Mouse (Mus musculus): Measurements from ENCODE around the gene Actr6.
"Not testable (repeated sequence)": the region's sequence is repeated elsewhere in the genome, so short reads cannot be mapped to it uniquely, and the experiment has no call there.

The Actr6 gene

DNA sequence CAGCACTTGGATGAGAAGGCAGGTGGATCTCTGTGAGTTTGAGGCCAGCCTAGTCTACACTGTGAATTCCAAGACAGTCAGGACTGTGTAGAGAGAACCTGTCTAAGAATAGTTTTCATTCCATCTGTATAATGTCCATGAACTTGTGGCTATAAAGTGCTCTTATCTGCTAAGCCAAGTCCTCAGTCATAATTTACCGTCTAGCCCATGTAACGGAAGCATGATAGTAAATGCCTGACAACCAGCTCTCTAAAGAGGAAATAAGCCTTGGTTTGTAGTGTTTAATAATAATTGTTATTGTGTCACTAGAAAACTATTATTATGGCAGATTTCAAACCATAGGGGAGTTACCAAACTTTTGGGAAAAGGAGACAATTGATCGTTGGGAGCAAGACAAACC lies 5.8 kb upstream of the Actr6 start:
- DNase-seq = no peak

- DNase-seq = no peak
Measured at GRCm38 (mm10) chr10:89737092-89737491, 5.0 kb upstream of the Actr6 start.

GRCm38 (mm10) chr10:89731341-89731740 lies 754 bp downstream of the Actr6 start:
- no peak for DNase-seq

DNA sequence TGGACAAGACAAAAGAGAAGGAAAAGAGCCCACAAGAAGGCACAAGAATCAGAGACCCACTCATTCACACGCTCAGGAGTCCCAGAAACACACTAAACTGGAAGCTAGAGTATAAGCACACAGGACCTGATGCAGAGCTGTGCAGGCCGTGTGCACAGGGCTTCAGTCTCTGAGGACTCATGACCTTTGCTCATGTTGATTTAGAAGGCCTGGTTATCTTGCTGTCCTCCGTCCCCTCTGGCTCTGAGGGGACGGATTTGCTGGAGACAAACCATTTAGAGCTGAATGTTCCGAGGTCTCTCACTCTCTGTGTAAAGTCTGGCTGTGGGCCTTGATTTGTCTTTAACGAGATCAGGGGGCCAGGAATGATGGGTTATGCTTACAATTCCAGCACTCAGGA lies 1.7 kb downstream of the Actr6 start:
- no peak for DNase-seq

GRCm38 (mm10) chr10:89722247-89723195 lies 9.6 kb downstream of the Actr6 start:
- DNase-seq = no peak

- no peak for DNase-seq
Measured at GRCm38 (mm10) chr10:89720796-89721195, 11.3 kb downstream of the Actr6 start.

DNA sequence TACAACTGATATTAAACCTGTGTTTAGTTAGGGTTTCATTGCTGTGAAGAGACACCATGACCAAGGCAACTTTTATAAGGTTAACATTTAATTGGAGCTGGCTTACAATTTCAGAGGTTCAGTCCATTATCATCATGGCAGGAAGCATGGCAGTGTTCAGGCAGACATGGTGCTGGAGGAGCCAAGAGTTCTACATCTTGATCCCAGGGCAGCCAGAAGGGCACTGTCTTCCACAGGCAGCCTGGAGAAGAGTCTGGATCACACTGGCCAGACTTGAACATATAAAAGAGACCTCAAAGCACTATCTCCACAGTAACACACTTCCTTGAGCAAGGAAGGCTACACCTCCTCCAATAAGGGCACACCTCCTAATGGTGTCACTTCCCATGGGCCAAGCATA lies 11.8 kb downstream of the Actr6 start:
- DNase-seq = no peak

GRCm38 (mm10) chr10:89714910-89715309 lies 17.2 kb downstream of the Actr6 start:
- no peak for DNase-seq

- DNase-seq = no peak
Measured at GRCm38 (mm10) chr10:89708720-89709119, 23.4 kb downstream of the Actr6 start.

GRCm38 (mm10) chr10:89707397-89707796 lies 24.7 kb downstream of the Actr6 start:
- DNase-seq = no peak

DNA sequence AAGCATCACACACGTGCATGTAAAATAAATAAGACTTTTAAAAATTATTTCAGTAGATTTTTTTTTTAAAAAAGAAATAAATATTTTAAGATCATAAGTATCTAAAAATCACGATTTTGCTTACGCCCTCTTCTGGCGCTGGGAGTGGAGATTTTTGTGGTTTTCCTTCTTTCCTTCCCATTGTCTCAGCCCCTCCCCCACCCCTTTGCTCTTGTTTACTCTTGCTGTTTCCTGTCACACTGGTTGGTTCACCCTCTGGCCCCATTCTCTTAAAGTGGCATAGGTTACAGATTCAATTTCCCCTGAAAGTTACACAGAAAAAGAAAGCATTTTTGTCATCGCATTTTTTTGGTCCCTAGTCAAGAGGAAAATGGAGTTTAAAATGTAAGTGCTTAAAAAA lies 29.1 kb downstream of the Actr6 start:
- DNase-seq = peak; percentile 65

DNA sequence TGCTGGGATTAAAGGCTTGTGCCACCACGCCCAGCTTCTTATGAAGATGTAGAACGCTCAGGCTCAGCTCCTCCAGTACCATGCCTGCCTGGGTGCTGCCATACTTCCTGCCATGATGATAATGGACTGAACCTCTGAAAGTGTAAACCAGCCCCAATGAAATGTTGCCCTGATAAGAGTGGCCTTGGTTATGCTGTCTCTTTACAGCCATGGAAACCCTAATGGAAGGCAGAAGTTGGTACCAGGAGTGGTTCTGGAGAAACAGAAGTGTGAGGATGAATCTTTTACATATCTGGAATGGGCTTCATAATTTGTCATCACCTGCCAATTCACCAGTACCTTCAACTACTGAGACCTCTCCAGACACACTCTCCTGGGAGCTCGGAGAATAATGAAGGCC lies 34.1 kb downstream of the Actr6 start:
- no peak for DNase-seq

GRCm38 (mm10) chr10:89696270-89696669 lies 35.8 kb downstream of the Actr6 start:
- not testable (repeated sequence) for DNase-seq

DNA sequence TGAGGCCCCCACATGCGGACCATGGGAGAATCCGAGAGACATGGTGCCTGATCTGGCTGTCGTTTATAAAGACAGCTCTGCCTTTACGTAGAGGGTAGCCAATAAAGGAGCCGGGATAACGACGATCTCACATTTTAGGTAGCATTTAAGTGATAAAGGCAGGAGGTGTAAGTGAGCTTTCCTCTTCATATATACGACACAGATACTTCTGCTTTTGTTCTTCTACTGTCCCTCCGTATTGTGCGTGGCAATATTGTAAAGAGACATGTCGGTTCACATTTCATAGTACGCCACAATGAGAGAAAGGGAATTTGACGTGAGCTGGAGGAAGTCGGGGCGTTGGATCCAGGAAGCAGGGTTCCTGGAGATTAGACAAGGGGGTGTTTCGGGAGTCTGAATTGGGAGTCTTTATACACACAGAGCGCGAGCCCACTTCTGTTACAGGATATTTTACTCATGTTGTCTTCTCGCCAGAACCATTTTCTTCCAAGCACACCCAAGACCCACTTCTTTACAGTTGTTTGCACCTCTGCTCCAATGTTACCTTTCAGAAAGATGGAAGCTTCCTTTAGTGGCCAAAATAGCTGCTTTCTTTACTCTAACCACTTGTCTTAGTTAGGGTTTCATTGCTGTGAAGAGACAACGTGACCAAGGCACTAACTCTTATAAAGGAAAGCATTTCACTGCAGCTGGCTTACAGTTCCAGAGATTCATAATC lies 36.7 kb downstream of the Actr6 start:
- DNase-seq = peak; percentile 12

- no peak for DNase-seq
Measured at GRCm38 (mm10) chr10:89690021-89690420, 42.1 kb downstream of the Actr6 start.

DNA sequence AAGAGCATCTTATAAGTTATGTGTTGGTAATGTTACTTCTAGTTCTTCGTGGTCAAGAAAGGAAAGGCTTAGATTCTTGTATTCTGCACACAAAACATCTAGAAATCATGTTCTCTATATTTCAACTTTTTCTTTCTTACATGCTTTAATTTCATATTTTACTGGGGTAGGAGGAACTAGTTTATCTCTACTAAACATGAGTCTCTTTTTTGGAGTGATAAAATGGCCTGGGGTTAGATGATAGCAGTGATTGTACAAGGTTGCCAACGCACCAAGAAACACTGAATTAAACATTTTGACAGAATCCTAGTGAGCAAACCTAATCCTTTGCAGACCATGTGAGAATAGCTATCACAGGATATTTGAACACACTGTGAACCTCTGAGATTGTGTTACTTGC lies 44.6 kb downstream of the Actr6 start:
- no peak for DNase-seq

DNA sequence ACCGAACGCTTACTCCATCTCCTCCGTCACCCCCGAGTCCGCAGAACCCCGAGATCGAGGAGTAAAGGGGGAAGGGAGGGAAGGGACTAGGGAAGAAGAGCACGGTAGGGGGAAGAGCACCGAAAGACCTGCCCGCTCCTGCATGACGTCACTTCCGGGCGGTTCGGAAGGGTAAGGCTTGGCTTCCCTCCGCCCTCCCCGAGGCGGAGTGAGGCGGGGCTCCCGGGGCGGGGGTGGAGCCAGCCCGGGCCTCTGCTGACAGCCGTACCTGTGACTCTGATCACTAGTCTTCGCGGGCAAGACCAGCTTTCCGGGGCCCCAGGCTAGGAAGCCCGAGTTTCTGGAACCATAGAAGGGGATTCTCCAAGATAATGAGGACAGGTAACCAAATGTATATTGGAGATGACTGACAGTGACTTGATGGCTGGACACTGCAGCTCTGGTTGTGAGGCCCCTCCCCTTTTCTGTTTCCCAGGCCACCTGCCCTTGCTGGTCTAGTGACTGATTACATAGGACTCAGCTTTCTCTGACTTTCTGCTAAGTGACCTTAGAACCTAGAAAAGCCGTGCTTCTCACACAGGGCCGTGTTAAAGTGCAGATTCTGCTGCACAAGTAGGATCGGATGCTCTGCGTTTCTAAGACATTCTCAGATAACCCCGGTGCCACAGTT lies 45.8 kb downstream of the Actr6 start, which contains the start of gene Scyl2:
Scyl2 (minus strand) TSS at position 147 of the 670 bp plus-strand sequence.
- peak; percentile 99 for DNase-seq

- DNase-seq = peak; percentile 63
Measured at GRCm38 (mm10) chr10:89685391-89686138, 46.5 kb downstream of the Actr6 start.

- DNase-seq = no peak
Measured at GRCm38 (mm10) chr10:89682961-89683360, 49.1 kb downstream of the Actr6 start.

DNA sequence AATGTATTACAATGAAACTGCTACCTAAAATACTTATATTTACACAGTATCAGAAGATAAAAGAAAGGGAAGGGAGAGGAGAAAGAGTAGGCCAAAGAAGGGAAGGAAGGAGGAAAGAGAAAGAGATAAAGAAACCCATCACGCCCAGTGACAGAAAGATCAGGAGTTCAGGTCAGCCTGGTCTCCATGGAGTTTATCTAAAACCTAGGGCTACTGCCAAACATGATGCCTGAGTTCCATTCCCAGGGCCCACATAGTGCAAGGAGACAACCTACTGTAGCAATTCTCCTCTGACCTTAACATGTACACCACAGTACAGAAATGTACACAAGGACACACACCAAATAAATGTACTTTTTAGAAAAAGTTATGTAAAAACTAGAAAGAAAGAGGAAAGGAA lies 49.9 kb downstream of the Actr6 start:
- DNase-seq = no peak

DNA sequence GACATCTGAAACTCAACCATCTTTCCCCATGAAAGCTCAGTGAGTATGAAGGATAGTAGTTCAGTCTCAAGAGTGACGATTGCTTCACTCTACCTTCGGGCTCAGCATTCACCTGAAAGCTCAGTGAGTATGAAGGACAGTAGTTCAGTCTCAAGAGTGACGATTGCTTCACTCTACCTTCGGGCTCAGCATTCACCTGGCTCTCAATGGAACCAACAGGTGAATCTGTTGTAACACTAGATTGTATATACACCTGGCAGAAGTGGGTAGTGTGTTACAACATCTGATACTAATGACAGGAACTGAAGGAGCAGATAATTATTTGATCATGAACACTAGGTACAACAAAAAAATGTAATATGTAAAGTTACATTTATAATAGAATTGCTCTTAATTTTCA lies 50.4 kb downstream of the Actr6 start:
- no peak for DNase-seq

- DNase-seq = no peak
Measured at GRCm38 (mm10) chr10:89680517-89680916, 51.6 kb downstream of the Actr6 start.

DNA sequence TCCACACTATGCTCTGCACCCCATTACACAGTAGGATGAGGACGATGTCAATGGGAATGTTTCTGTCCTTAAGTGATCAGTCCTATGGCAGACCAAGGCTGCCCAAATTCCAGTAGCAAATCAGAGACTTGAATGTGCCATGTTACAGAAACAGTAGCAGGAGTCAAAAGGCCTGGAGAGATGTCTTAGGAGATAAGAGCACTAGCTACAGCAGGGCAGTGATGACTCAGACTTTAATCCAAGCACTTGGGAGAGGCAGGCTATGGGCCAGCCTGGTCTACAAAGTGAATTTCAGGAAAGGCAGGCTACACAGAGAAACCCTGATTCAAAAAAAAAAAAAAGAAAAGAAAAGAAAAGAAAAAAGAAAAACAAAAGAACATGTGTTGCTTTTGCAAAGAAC lies 52.6 kb downstream of the Actr6 start:
- DNase-seq = no peak
